ENCODE assay signal across 8 mouse cellular contexts in the genomic region with DNA sequence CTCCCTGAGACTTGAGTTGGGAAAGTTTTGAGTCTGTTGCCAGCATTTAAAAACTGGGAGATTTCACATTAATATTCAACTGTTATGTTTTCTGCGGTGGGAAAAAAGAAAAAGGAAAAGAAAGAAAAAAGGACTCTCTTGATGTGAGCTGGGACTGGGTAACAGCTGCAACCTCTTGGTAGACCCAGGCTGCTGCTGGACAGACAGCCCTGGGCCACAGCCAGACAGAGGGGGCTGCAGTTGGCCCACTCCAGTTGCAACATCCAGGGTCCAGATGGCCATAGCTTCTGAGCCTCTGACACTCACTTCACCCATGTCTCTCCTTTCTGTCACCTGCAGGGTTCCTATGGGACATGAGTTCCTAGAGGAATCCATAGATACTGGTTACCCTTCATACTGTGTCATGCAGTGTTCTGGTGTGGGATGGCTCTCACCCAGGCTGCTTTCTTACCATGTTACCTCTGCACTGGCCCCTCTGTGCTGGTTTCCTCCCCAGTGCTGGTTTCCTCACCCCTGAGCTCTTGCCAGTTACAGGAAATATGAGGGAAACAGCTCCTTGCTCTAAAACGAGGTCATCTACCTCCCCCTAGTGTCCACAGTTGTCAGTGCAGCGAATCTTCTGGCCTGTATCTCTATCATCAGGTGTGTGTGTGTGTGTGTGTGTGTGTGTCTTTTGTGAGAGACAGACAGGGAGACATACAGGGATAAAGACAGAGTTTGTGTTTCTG. TPM values are rescaled to one million over a fixed set of nuclear protein-coding genes. Genes with fewer than 3 reads are reported as not detected.
DNase-seq lines count a peak whose midpoint lies in the region; ATAC-seq lines count a peak whose summit lies in the region.

No protein-coding gene starts in this region.

- no peak overlapping the region for H3K9ac ChIP-seq in hindbrain, embryonic 13.5 days

- H3K27ac ChIP-seq in hindbrain, embryonic 13.5 days: no peak overlapping the region

- no peaks in the 10 kb centered on the region for H3K36me3 ChIP-seq in hindbrain, embryonic 13.5 days

- H3K4me3 ChIP-seq in hindbrain, embryonic 13.5 days: no peak overlapping the region

- peaks cover 18% of the 10 kb centered on the region for H3K4me1 ChIP-seq in hindbrain, embryonic 13.5 days (replicated peaks)

- no peaks in the 10 kb centered on the region for H3K9me3 ChIP-seq in hindbrain, embryonic 13.5 days

- no peak overlapping the region for H3K4me2 ChIP-seq in hindbrain, embryonic 13.5 days

- H3K27me3 ChIP-seq in hindbrain, embryonic 13.5 days: peaks cover 31% of the 10 kb centered on the region

- ATAC-seq in hindbrain, embryonic 13.5 days (ENCODE audit: low FRiP score): peak; percentile 28; the same call in 1 of the 2 replicates

- peak; percentile 74 for DNase-seq in Muller cell, postnatal 12 days (ENCODE audit: inconsistent ontology term)
- peak; percentile 91 to 95 for DNase-seq in cerebellum, postnatal 10 days
- peak; percentile 64 to 82 for DNase-seq in frontal cortex, postnatal 14 days (ENCODE audit: low spot score in 2 of 2)
- DNase-seq in layer of hippocampus, postnatal 14 days (ENCODE audit: low spot score in 2 of 2): peak; percentile 81 to 83
- DNase-seq in lung, postnatal 10 days: peak; percentile 89
- DNase-seq in retina, postnatal 1 day: peak; percentile 90
- peak; percentile 90 for DNase-seq in thymus, postnatal 4 days

- WGBS in hindbrain, embryonic 13.5 days: 9% methylated on average over 3 of the region's 3 CpGs

RNA-seq across cellular contexts. Expression of gene Cd82, which starts 8.1 kb away (rescaled TPM):
- polyA plus RNA-seq in hindbrain, embryonic 13.5 days (2015; fragmentation: Nextera tagmentation; extraction: Ambion mirVana): 19.8 and 23.7 TPM in 2 replicates
- 10 to 100 TPM; 11.2 to 15.2 TPM for total RNA-seq in layer of hippocampus, postnatal 14 days (2021)
